Mouse (Mus musculus): ENCODE results near the gene Zfp454.
A peak's percentile ranks its signal among the peaks of the same experiment; 100 is the strongest.

Gene Zfp454

DNA sequence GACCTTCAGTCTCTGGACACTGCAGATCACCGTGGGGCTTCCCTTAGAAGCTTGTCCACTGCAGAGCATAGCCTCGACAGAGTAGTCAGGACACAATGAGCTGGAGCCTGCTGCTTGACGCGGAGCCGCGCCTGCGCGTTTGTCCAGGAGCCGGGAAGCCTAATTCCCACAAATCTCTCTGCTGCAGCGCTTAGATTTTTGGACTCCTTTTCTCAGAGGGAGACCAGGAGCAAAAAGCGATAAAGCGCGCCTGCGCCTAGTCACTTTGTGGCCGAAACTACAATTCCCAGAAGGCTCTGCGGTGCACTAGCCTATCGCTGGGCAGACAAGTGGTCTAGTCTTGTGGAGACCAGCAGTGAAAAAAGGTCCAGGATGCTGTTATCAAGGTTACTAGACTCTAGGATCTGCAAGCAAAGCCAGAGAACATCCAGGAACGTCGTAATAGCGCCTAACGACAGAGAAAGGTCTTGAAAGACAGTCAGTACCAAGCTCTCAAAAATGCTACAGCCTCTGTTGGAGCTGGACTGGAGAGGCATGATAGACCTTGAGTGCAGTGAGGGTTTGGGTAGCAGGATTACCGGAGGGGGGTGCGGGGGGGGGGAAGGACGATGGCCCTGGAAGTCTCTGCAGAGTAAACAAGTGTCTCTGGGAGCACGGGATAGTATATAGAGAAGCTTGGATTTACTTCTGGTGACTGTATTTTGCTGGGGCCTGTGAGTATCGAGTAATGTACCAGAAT lies at the start of gene Zfp454:
Zfp454 (minus strand) TSS at position 262 of the 739 bp plus-strand sequence.
- DNase-seq: peak; percentile 96

DNA sequence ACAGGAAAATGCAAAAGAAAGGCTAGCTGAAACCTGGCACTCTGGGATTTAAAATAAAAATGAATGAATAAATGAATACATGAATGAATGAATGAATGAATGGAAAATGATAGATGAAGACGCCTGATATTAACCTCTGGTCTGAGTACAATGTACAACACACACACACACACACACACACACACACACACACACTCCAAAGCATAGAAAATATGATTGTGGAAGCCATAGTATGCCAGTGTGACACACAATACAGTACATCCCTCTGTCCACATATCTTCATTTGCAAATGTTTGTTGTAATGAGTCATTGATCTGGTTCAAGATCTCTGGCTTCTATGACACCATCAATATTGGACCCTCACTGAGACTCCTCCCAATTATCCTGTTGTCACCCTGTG lies 44.6 kb upstream of the Zfp454 start:
- no peak for DNase-seq

DNA sequence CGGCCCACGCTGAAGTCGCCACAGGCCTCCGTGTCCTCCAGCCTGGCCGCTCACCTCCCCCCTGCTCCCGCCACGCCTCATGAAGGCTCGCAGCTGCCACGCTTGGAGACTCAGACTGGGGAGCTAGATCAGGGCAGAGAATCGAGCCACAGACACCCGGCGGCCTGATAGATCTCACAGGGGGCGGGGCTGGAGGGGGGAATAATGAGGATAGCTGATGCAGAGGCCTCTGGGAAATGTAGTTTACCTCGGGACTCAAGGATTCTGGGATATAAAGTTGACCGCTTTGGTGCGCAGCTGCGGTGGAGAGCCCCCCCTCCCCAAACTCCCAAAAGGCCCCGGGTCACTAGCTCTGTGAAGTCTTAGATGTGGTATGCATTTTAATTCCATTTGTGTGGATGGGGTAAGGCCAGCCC lies 44.0 kb upstream of the Zfp454 start, which contains the start of gene Zfp354b:
Zfp354b (minus strand) TSS at position 183 of the 416 bp plus-strand sequence.
- DNase-seq: peak; percentile 92

DNA sequence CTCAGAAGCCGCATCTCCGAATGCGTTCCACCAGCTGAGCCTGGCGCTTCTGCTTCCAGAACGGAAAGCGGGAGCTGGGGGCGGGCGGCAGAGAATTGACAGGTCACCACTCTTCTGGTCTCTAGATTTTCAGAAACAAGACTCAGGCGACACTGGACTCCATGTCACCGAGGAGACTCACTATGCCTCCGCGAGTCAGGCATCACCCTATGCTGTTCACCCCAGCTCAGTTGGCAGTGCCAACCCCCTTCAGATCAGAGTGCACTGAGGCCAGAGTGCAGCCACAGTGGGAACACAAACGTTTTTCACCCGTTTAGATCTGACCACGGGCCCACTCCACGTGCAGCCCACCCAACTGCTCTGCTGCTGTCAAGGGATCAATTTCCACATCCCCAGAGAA lies 43.6 kb upstream of the Zfp454 start:
- peak; percentile 21 for DNase-seq

DNA sequence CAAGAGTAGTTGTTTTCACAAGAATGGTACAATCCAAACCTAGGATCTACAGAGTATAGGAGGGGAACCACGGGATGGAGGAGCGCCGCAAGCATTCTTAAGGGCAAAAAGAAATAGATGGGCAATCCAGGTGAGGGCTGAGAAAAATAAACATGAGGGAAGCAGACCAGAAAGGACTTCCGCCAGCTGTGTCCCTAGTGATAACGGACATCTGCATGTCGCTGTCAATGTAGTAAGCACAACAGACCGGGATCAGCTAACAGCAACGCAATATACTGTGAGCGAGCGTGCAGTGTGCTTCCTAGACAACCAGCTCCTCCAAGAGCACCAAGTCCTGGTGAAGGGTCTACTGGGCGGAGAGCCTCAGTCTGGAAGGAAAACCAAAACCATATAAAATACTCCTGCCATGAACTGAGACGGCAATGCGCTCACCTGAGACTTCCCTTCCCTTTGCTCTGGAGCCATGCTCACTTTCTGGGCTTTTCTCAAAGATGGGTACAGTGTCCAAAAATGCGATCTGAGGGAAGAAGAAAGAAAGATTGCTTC lies 43.1 kb upstream of the Zfp454 start:
- DNase-seq: no peak

DNA sequence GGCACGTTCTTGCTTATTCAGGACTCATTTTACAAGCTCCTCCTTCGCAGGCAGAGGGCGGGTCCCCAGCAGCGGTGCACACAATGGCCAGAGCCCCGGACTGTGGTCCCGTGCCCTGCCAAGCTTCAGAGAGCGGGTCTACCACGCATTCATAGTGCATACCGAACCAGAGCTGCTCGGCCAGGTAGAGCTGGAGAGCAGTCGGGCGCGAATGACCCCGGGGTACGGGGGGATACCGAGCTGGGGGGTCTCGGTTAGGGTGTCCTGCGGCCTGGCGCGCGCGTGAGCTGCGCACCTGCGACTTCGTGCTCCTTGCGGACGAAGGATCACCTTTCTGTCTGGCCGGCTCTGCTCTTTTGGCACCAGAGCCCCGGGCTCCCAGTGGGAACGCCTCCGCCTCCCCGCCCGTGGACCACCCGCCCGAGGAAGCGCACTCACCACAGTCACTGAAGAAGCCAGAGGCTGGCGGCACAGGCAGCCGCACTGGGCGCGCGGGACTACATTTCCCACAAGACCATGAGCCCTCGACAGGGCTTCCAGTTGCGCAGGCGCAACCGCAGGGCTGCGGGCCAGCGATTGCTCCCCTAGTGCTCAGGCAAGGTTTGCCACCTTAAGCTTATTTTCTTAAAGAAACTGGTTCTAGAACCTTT lies 28.3 kb upstream of the Zfp454 start, which contains the start of gene Zfp2:
Zfp2 (minus strand) TSS at position 495 of the 650 bp plus-strand sequence.
- peak; percentile 95 for DNase-seq

DNA sequence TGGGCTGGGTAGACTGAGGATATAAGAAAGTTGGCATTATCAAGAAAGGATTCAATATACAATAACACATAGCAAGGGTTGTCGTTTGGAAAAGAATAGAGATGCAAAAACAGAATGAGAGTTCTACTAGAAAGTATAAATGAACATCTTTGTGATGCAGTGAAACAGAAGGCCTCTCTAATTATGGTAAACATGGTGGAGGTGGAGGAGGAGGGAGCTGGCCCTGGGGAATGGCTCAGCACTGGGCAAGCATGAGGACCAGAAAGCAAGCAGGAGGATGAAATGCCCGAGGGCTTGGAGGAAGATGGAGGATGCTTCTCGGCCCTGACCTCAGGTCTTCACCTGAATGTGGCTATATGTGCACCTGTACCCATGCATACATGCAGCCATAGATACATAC lies 27.0 kb upstream of the Zfp454 start:
- DNase-seq: no peak

DNA sequence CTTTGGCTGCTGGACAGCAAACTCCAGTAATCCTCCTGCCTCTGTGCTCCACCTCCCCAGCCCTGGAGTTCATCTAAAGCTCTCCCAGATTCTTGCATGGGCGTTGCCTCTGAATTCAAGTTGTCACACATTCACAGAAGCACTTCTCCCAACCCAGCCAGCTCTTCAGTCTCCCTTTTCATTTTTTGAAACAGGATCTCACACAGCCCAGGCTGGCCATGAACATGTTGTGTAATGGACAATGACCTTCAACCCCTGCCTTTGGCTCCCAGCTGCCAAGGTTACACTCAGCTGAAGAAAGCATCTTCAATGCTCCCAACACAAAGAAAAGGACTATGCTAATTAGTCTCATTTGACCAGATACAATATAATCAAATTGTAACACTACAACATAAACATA lies 25.9 kb upstream of the Zfp454 start:
- DNase-seq: no peak

DNA sequence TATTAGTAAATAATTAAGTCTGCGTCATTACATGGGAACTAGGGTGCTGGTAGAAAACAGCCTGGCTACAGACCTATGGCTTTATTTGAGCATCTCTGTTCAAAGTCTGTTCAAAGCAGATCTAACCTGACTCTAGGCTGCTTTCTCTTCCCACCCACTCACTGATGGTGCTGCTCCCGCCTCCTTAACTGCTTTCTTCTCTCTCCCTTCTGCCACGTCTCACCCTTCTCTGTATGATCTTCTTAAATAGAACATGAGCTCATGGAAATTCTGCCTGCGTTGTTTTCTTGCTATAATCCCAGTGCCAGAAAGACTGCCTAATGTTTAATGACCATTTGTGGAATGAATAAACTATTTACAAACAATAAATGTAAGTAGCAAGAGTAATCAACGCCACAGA lies 20.7 kb upstream of the Zfp454 start:
- peak; percentile 32 for DNase-seq

DNA sequence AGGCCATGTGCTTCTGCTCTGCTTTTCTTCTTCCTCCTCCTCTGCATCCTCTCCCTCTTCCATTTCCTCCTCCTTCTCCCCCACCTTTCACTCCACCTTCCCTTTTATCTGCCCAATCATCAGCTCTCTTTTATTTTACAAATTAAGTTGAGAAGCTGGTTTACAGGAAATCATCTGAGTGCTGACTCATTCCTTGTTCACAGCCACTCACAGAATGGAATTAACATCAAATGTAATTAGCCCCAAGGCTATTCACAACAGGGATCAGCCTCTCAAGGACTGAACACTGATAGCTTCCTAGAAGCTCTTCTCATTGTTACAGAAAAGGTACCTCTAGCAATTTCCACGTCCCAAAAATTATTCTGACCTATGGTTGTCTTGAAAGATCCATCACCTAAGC lies 9.9 kb upstream of the Zfp454 start:
- no peak for DNase-seq

DNA sequence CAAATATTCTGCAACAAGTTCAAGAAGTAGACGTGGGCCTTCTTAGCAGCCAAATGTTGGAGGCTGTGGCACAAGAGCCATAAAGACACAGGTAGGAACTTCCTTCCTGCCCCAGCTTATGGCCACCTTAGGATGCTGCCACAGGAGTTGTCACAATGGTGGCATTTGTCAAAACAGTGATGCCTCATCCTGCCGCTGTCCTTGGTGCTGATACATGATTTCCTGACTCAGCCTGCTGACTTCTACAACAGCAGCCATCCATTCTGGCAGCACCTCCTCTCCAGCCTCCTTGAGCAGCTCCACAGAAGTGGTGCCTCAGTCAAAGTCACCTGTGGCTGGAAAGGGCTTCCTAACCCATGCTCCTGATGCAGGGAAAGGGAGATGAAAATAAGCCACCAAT lies 5.0 kb upstream of the Zfp454 start:
- no peak for DNase-seq

DNA sequence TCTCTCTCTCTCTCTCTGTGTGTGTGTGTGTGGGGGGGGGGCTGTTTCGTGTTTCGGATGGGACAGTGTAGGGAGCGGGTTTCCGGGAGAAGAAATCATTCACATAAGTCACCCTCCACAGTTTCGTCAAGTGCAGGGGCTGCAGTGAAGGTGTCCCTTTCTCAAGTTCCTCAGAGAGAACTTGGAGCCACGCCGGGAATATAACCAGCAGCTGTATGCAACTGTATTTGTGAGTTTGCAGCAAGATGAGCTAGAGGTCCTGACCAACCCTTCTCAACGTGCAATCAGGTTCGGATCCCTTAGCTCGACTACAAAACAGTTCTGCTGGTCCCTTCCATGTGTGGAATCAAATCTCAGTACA lies 538 bp downstream of the Zfp454 start:
- no peak for DNase-seq

DNA sequence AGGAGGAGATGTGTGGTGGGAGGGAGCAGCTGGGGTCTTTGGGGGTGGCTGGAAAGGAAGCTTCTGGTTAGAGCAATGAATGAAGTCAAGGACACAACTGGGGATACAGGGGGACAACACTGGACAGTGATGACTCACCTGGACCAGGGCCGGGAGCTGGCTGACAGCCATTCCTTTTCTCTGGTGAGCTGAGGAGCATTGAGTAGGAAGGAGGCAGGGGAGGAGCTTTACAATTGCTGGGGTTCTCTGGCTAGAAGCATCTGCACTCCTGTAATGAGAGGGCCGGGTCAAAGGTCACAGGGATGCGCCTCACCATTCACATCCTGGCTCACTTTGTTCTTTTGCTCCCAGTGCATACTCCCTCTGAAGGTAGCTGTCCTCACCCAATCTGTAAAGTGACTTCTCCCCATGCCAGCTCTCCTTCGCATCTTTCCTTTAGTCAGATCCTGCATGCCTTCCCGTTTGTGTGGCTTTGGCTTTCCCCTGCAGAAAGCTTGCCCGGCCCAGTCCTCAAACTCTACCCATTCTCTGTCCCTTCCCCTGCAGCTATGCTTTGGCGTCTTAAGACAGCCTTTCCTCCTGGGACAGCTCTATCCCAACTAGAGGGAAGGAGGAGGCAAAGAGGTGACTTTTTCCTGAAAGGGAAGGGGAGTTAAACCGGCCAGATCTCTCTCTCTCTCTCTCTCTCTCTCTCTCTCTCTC lies 1.1 kb downstream of the Zfp454 start:
- no peak for DNase-seq

DNA sequence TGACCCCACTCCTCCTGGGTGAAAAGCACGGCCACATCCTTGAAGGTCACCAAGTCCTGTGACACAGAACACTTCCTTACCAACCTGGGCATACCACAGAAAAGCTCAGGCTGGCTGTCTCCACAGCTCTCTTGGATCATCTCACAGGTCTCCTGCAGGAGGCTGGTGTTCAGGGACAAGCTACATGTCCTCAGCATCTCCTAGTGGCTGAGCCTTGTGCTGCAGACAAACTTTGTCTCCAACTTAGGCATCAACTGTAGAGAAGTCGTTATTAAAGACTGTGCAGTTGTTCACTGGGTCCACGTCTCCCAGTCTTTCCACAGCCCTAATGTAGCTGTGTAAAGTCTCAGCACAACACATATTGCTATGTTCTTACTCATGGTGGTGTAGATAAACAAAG lies 3.7 kb downstream of the Zfp454 start:
- no peak for DNase-seq

DNA sequence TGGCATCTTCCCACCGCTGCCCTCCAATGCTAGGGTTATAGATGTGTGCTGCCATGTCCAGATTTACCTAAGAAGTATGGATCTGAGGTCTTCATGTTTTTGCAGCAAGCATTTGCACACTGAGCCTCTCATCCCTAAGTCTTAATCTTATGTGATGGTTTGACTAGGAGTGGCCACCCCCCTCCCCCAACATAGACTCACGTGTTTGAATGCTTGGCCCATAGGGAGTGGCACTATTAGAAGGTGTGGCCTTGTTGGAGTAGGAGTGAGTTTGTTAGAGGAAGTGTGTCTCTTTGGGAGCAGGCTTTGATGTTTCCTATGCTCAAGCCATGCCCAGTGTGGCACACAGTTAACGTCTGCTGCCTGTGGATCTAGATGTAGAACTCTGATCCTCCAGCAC lies 8.8 kb downstream of the Zfp454 start:
- DNase-seq: no peak

DNA sequence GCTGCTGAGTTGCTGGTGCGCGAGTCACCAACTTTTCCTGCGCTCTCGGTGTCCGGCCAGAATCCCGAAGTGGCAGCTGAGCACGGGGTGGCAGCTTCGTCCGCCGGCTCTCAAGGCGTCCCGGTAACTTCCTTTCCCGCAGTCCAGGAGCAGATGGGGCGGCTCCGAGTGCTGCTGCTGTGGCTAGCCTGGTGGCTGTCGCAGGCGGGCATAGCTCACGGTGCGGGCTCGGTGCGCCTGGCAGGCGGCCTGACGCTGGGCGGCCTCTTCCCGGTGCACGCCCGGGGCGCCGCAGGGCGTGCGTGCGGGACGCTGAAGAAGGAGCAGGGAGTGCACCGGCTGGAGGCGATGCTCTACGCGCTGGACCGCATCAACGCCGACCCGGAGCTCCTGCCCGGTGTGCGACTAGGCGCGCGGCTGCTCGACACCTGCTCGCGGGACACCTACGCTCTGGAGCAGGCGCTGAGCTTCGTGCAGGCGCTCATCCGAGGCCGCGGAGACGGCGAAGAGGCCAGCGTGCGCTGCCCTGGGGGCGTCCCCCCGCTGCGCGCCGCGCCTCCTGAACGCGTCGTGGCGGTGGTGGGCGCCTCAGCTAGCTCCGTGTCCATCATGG lies 36.4 kb downstream of the Zfp454 start:
- no peak for DNase-seq

DNA sequence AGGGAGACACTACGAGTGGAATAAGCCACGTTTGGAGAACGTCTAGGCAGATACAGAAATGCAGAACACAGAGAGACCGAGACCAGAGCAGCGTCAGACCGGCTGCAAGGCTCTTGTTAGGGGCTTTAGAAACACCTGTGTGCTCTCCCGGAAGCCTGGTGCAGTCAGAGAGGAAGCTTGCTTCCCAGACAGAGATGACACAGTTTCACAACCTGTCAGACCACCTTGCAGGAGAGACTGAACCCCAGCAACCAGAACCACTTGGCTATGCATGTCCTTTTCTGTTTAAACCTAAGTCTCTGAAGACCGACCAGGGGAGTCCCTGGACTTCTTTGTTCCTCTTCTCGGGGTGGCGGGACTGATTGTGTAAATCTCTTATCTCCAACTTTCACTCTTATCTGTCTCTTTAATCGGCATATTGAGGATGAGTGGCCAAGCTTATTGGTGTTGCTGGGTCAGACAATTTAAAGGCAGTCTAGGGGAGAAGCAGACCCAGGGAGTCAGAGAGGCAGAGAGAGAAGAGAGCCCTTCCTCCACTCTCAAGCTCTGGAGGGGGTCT lies 37.2 kb downstream of the Zfp454 start, which contains the start of gene Grm6:
Grm6 (plus strand) TSS at position 509 of the 559 bp plus-strand sequence.
- DNase-seq: no peak

DNA sequence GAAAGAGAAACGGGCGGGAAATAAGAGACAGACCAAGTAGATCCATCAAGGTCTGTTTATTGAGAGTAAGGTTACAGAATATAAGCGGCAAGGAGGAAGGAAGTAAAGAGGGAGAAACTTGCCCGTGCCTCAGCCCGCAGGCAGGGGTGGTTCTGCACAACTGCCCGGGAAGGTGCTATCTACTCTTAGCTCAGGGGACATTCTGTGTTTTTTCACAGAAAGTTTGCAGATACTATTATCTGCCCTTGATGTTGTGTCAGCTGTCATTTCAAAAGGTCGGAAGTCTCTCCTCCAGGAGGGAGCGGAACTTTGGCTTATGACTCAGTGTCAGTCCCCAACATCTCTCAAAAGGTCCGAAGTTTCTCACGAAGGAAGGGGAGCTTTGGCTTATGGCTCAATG lies 38.1 kb downstream of the Zfp454 start:
- no peak for DNase-seq

DNA sequence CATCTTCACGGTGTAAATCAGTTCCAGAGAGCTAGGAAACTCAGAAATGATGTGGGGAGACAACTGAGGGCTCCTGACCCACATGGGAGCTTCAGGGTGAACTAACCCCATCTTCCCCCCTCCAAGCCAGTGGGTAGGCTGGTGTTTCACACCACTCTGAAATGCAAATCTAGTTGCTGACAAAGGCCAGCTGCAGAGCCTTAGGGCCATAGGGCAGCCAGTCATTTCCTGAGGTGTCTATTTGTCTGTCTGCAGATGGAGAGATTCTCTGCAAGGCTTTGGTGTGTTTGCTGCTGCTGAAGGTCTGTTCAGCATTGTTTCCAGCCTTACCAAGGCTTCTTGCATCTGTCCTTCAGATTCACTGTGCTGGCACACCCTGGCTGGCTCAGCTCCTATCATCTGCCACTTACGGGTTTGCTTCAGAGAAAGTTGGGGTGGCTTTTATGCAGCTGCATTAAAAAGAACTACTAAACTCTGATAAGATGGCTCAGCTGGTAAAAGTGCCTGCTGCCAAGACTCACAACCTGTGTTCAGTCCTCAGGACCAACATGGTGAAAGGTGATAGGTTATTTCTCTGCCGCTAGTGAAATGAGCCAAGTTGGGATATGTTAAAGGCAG lies 38.8 kb downstream of the Zfp454 start:
- DNase-seq: no peak

DNA sequence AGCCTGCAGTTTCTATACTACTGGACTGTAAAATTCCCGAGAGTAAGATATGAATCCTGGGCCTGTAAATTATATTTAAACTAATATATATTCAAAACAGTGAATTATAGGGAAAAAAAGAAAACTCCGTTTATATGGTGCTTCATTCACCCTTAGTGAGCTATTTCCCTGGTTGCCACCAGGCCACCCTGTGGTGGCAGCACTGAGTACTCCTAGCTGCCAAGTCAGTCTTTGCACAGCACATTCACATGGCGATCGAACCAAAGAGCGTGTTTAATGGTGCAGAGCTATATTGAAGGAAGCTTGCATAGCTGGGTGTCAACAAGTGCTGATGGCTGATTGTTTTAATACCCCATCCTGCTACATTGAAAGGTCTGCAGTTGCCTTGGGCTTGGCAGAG lies 40.4 kb downstream of the Zfp454 start:
- no peak for DNase-seq

DNA sequence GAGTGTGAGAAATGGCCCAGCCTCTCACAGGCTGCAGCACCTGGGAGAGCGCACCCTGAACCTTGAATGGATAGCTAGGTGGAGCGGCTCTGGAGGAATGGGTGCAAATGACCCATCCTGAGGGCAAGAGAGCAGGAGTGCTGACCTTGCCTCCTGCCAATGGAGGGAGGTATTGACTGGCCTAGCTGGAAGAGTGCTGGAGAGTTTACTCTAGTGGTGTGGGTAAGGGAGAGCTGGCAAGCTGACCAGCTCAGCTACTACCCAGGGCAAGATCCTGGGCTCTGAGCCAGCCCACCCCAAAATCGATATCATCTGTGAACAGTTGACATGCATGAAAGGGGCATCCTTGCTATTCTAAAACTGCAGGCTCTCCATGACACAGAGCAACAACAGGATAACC lies 41.5 kb downstream of the Zfp454 start:
- no peak for DNase-seq

DNA sequence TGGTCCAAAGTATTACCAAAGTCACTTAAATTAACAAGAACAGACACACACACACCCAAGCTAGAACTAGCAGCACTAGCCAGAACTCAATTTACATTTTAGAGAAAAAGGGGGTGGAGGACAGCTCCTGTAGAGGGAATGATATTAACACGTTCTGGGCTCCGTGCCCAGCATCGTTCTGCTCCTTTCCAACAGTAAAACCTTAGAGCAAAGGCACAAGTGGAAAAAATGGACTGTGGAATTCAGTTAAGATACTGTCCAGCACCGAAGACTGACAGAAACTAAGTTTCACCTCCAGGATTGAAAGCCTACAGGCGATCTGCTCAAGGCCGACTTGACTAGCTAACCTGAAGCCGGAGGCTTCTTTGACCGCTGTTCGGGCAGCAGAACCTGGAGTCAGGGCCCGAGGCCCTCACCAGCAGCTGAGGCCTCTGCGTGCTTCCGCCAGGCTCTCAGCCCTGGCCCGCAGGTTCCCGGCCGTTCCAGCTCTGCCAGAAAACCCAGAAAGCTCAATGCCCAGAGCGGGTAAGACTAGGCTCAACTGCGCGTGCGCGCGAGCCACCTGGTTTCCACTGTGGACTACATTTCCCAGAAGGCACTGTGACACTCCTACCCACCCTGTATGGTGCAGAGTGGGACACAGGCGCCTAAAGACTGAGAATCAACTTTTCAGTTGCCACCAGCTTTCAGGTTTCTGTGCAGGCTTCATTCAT lies 46.3 kb downstream of the Zfp454 start, which contains the start of gene Zfp879:
Zfp879 (minus strand) TSS at position 530 of the 713 bp plus-strand sequence.
- DNase-seq: peak; percentile 95
